Mouse (Mus musculus): Measurements from ENCODE around the gene Nedd8.

Nedd8 gene

DNA sequence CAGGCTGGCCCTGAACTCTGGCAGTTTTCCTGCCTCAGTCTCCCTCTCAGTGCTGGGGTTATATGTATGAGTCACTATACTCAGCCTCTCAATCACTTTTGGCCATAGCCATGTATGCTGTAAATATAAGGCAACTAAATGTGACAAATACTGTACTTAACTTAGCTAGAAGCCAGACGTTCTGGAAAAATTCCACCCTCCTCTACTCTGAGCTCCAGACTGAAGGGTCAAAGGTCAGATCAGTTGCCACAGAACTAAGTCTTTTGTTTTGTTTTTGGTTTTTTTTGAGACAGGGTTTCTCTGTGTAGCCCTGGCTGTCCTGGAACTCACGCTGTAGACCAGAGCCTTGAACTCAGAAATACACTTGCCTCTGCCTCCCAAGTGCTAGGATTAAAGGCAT is 56.0 kb downstream of the Nedd8 start:
- DNase-seq (ENCODE audit: low read depth in 1 of 2, low spot score in 2 of 2), result no peak

DNA sequence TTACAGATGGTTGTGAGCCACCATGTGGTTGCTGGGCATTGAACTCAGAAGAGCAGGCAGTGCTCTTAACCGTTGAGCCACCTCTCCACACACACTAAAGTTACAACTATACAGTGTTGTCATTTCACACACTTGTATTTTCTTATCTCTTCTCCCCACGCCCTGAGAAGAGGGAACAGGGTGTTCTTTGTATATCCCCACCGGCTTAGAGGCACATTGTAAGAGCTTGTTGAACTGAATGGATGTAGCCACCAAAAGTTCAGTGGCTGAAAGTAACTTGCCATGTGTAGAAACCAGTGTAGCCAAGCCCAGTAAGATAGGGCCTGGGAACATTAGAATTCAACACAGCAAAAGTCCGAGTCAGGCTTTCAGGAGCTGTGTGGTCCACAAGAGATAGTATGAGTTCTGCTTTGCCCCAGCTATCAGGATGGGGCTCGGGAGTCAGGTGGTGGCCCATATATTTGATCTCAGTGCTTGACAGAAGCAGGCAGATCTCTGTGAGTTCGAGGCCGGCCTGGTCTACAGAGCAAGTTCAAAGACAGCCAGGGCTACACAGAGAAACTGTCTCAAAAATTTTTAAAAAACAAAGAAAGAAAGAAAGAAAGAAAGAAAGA is 57.3 kb downstream of the Nedd8 start:
- no peak for DNase-seq (ENCODE audit: low read depth in 1 of 2, low spot score in 2 of 2)

DNA sequence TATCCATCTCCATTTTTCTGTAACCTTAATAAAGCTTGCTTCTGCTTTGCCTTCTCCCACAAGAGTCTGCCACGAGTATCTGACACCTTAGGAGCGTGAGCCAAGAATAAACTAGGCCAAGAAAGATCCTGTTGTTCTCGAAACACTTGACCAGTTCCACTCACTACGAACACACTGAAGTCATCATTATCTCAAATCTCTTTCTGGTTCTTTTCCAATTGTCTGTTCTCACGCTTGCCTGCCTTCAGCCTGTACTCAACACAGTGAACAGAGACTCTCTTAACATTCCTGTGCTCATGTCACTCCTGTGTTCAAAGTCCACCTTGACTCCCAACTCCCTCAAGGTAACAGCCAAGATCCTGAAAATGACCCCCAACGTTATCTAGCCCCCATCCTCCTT is 58.6 kb downstream of the Nedd8 start:
- no peak for DNase-seq (ENCODE audit: low read depth in 1 of 2, low spot score in 2 of 2)
